Mouse (Mus musculus) forebrain, embryonic 11.5 days (tissue): ENCODE results near the gene Slc15a1. TPM values are rescaled to one million over a fixed set of nuclear protein-coding genes. Genes with fewer than 3 reads are reported as not detected.

ENCODE experiments used
- ATAC-seq: fragments of 200-750 bp; cut with Nextera tagmentation; replicated peaks from 2 replicates; pipeline ENCODE4 v1.8.0; 2017; ENCODE audit warnings: moderate TSS enrichment; ENCODE audit not compliant: low FRiP score
- DNase-seq: peaks from one replicate; pipeline ENCODE4 v3.0.0-alpha.2; 2017; ENCODE audit warnings: low spot score
- H3K27ac ChIP-seq: fragments of 300-500 bp; sonication (generic); 2 replicates; pipeline ENCODE4 v1.5.1; 2014; ENCODE audit warnings: low read depth, low read length
- H3K27me3 ChIP-seq: fragments of 300-500 bp; sonication (generic); 2 replicates; pipeline ENCODE4 v1.6.1; 2014; ENCODE audit warnings: mild to moderate bottlenecking, low read length, mixed read lengths; ENCODE audit not compliant: control insufficient read depth, insufficient read depth
- H3K36me3 ChIP-seq: fragments of 300-500 bp; sonication (generic); 2 replicates; pipeline ENCODE4 v1.6.1; 2014; ENCODE audit warnings: mild to moderate bottlenecking, low read length, moderate library complexity, mixed read lengths; ENCODE audit not compliant: control insufficient read depth, insufficient read depth
- H3K4me1 ChIP-seq: fragments of 300-500 bp; sonication (generic); replicated peaks from 2 replicates; pipeline ENCODE4 v1.6.1; 2014; ENCODE audit warnings: low read length, mixed read lengths; ENCODE audit not compliant: control insufficient read depth, insufficient read depth
- H3K4me2 ChIP-seq: fragments of 300-500 bp; sonication (generic); 2 replicates; pipeline ENCODE4 v1.6.1; 2014; ENCODE audit warnings: low read depth, mild to moderate bottlenecking, low read length, moderate library complexity, mixed read lengths; ENCODE audit not compliant: severe bottlenecking
- H3K4me3 ChIP-seq: fragments of 300-500 bp; sonication (generic); 2 replicates; pipeline ENCODE4 v1.5.1; 2014; ENCODE audit warnings: low read depth, low read length
- H3K9ac ChIP-seq: fragments of 300-500 bp; sonication (generic); 2 replicates; pipeline ENCODE4 v1.6.1; 2014; ENCODE audit warnings: low read length
- H3K9me3 ChIP-seq: fragments of 300-500 bp; sonication (generic); 2 replicates; pipeline ENCODE4 v1.6.1; 2016; ENCODE audit warnings: low read length, mixed read lengths; ENCODE audit not compliant: control insufficient read depth
- WGBS: fragments of 180-500 bp; shearing (Covaris S2); extraction: QIAGEN DNeasy Blood & Tissue Kit; methylation state at CpG from one replicate; pipeline ENCODE4 v1.1.7; 2014; 5-methylcytosine and 5-hydroxymethylcytosine counted together
- polyA plus RNA-seq: library from polyadenylated mRNA; unstranded; fragments of >200 nt; fragmentation: Nextera tagmentation; extraction: Ambion mirVana; gene quantifications from 2 replicates; pipeline ENCODE4 v1.2.1, GENCODE M21; 2014

Slc15a1 gene
- polyA plus RNA-seq, 1 experiment from 2014 or later: not detected

DNA sequence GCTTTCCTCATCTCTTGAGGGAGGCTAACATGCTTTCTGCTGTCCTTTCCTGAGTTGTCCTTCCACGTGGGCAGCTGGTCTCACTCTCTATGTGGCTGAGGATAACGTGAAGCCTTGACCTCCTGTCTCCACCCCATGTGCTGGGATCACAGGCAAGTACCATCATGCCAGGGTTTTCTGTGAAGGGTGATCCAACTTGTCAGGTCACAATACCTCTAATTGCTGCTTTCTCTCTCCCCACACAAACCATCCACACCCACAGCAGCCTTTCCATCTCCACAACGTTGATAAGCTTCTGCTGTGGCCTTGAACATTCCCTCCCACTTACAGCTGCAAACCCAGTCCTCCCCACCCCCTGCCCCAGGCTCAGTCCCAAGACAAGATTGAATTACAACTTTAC, 51.9 kb downstream of the Slc15a1 start:
- Histone ChIP-seq H3K9ac (no peak overlapping the region), H3K36me3 (no peaks in the 10 kb centered on the region), H3K27me3 (no peaks in the 10 kb centered on the region), H3K4me3 (no peak overlapping the region), H3K27ac (no peak overlapping the region), H3K9me3 (no peaks in the 10 kb centered on the region; the same call in 1 of the 2 replicates), H3K4me1 (no peaks in the 10 kb centered on the region), H3K4me2 (no peak overlapping the region)
- DNase-seq (no peak), ATAC-seq (no peak)
- 72% methylated on average over 3 of the region's 3 CpGs for WGBS

DNA sequence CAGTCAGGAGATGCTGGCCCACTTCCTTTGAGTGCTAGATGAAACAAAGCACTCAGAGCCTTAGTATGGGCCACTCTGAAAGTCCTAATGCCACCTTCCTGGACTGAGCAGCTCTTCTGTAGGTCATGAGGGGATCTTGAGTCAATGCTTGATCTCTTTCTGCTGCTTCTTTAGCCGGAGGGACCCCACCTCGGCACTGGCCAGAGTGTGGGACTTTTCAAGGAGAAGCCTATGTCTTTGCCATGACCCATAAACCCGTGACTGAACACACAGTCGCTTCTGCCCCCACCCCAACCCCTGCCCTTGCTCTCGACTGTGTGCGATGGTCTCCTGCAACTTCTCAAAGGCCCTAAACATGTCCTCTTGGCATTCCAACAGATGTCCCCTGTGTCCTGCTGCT, 52.8 kb downstream of the Slc15a1 start:
- 87% methylated on average over 6 of the region's 6 CpGs for WGBS
- ATAC-seq (no peak), DNase-seq (no peak)
- Histone ChIP-seq H3K4me3 (no peak overlapping the region), H3K9ac (no peak overlapping the region), H3K4me2 (no peak overlapping the region), H3K36me3 (no peaks in the 10 kb centered on the region), H3K4me1 (no peaks in the 10 kb centered on the region), H3K27ac (no peak overlapping the region), H3K27me3 (no peaks in the 10 kb centered on the region), H3K9me3 (no peaks in the 10 kb centered on the region; the same call in 1 of the 2 replicates)

DNA sequence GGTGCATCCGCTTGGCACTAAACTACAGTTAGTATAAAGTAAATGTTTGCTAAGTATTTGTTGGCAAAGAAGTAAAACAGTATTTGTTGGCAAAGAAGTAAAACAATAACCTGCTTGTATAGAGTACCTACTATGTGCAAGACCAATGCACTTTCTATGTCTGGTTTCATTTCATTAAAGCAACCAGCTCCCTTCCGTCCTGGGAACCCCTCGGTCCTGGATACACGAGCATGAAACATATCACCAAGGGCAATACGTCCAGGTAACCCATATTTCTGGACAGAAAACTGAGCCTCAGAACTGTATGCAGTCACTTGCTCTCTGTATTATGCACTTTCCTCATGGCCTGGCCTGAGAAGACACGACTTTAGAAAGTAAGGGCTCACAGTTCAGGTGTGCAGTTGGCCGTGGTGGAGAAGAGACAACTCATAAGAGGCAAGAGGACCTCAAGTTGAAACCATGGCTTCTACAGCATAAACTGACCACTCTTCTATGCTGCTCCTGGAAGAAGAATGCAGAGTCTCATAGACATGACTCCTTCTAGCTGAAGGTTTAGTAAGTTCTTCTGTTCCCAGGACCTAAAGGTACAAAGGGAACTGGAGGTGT, 53.5 kb downstream of the Slc15a1 start:
- Histone ChIP-seq H3K4me3 (no peak overlapping the region), H3K4me2 (no peak overlapping the region), H3K9ac (no peak overlapping the region), H3K9me3 (no peaks in the 10 kb centered on the region; the same call in 1 of the 2 replicates), H3K27me3 (no peaks in the 10 kb centered on the region), H3K36me3 (no peaks in the 10 kb centered on the region), H3K4me1 (no peaks in the 10 kb centered on the region; the same call in 1 of the 2 replicates), H3K27ac (no peak overlapping the region)
- DNase-seq: no peak
- 69% methylated on average over 7 of the region's 7 CpGs for WGBS
- no peak for ATAC-seq

DNA sequence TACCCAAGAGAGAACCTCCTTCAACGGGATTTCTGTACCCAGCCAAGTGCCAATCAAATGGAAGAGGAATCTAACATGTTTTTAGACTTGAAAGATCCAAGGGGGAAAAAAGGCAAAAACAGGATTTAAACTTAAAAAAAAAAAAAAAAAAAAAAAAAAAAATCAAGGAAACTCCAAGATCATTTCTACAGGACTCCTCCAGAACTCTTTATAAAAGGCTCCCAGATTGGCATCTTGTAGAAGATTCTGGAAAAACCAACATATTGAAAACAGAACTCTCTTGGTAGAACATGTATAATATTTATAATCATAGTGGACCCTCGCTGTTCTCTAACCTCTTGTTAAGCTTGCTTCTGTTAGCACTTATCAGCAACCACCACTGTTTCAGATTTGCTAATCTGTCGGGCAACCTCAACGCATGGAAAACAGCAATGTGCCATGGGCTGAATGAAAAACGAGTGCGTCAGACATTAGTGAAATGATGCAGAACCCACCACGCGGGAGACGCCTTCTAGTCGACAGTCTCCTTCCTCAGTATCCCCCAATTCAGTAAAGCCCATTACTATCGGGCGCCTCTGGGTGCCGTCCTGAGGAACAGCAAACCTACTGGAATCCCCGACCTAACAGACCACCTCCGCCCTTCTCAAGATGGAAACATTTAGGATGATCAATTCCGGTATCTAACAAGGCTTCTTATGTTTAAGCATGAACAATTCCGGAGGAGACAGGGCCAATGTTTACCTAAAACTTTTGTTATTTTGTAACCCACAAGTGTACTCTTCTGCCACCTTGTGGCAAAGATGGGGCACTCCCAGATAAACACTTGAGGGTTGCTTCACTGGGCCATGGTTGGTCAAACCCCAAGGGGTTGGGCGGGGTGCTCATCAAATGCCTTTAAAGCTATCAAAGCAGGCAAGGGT, 54.3 kb downstream of the Slc15a1 start:
- WGBS: 26% methylated on average over 18 of the region's 18 CpGs
- H3K4me3 ChIP-seq: peak overlapping the region; percentile 11; the same call in 1 of the 2 replicates

DNA sequence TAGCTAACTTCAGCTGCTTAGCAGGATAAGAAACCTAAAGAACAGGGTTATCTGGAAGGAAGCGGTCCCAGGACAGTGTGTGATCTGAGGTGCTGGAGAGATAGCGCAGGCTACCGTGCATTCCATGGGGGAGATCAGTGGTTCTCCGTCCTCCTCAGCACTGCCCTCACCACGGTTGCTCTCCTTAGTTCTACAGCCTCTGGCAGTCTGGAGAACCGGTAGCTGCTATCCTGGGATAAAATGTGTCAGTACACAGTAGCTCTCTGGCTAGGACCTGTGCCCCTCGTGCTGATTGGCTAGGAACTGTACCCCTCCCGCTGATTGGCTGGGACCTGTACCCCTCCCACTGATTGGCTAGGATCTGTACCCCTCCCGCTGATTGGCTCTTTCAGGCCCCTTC, 58.1 kb downstream of the Slc15a1 start:
- H3K27ac ChIP-seq: no peak overlapping the region
- H3K4me2 ChIP-seq: peak overlapping the region; percentile 46; the same call in 1 of the 2 replicates
- H3K36me3 ChIP-seq: no peaks in the 10 kb centered on the region
- H3K4me3 ChIP-seq: no peak overlapping the region
- 19% methylated on average over 9 of the region's 9 CpGs for WGBS
- peak; percentile 89 for ATAC-seq
- H3K4me1 ChIP-seq: no peaks in the 10 kb centered on the region; the same call in 1 of the 2 replicates
- H3K9ac ChIP-seq: no peak overlapping the region
- H3K27me3 ChIP-seq: no peaks in the 10 kb centered on the region
- no peaks in the 10 kb centered on the region for H3K9me3 ChIP-seq
- DNase-seq: peak; percentile 71

More for the DNA sequence above, 54.3 kb downstream of the Slc15a1 start:
- DNase-seq (peak; percentile 65), ATAC-seq (peak; percentile 61; the same call in 1 of the 2 replicates)
- Histone ChIP-seq H3K27me3 (no peaks in the 10 kb centered on the region), H3K9ac (no peak overlapping the region), H3K9me3 (no peaks in the 10 kb centered on the region; the same call in 1 of the 2 replicates), H3K4me1 (no peaks in the 10 kb centered on the region; the same call in 1 of the 2 replicates), H3K36me3 (no peaks in the 10 kb centered on the region), H3K27ac (no peak overlapping the region), H3K4me2 (peak overlapping the region; percentile 42)

DNA sequence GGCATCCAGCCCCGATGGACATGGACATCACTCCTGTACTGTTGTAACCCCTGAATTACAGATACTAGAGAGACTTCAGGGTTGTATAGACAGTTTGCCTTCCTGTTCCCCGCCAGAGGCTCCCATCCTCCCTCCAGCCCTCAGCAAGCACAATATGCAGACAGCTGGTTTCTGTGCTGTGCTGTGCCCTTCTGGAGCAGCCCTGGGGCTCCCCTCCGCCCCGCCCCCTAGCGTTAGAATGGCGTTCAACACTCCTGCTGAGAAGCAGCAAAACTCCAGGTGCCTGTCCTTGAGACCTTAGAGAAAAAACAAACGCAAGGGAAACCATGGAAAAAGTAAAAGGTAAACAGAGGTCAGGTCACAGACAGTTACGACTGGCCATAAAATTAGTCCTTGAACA, 59.9 kb downstream of the Slc15a1 start:
- DNase-seq: peak; percentile 85
- Histone ChIP-seq H3K27me3 (no peaks in the 10 kb centered on the region), H3K27ac (no peak overlapping the region), H3K4me3 (no peak overlapping the region), H3K4me2 (no peak overlapping the region), H3K9ac (no peak overlapping the region), H3K36me3 (no peaks in the 10 kb centered on the region), H3K9me3 (no peaks in the 10 kb centered on the region), H3K4me1 (no peaks in the 10 kb centered on the region; the same call in 1 of the 2 replicates)
- ATAC-seq: peak; percentile 67
- 20% methylated on average over 8 of the region's 8 CpGs for WGBS

DNA sequence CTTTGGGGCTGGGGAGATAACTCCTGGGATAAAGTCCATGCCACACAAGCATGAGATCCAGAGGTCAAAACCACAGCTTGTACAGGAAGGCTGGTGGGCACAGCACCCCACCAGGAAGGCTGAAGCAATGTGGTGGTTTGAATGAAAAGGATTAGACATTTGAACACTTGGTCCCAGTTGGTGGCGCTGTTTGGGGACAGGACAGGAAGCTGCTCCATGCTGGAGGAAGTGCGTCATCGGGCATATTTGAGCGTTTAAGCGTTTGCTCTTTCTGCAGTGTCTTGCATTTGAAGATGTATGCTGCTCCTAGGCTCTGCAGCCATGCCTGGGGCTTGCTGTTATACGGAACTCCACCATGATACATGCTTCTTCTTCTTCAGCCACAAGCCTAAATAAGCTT, 64.2 kb downstream of the Slc15a1 start:
- ATAC-seq: no peak
- 87% methylated on average over 6 of the region's 6 CpGs for WGBS
- Histone ChIP-seq H3K4me1 (no peaks in the 10 kb centered on the region), H3K9ac (no peak overlapping the region), H3K27ac (no peak overlapping the region), H3K4me2 (no peak overlapping the region), H3K27me3 (no peaks in the 10 kb centered on the region), H3K4me3 (no peak overlapping the region), H3K36me3 (no peaks in the 10 kb centered on the region), H3K9me3 (no peaks in the 10 kb centered on the region)
- DNase-seq: no peak

DNA sequence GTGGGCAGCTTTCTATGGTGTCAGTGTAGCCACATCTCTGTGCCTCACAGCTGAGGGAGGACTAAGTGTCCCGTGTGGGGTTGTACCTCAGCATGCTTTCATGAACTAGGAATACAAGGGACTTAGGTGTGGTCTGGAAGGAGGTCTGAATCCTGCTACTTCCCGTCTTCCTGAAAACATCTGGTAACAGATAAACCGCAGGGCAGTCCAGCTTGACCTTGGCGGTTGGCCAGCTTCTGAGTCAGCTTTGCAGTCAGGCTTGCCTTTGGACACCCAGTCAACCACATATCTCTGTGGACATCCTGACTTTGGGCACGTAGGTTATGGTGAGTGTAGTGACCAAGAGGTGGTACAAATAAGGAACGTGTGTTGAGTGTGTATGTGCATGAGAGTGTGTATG, 68.0 kb downstream of the Slc15a1 start:
- Histone ChIP-seq H3K4me1 (no peaks in the 10 kb centered on the region), H3K4me3 (no peak overlapping the region), H3K4me2 (no peak overlapping the region), H3K27ac (no peak overlapping the region), H3K36me3 (no peaks in the 10 kb centered on the region), H3K9ac (no peak overlapping the region), H3K27me3 (no peaks in the 10 kb centered on the region), H3K9me3 (no peaks in the 10 kb centered on the region)
- WGBS: 91% methylated on average over 6 of the region's 6 CpGs
- DNase-seq: no peak
- no peak for ATAC-seq
